Mouse (Mus musculus) gastrocnemius, adult 8-10 months (tissue): ENCODE measurements around the gene Muc3. TPM values are rescaled to one million over a fixed set of nuclear protein-coding genes. Genes with fewer than 3 reads are reported as not detected.

Experiments
- DNase-seq, 2 experiments: peaks; one replicate each; pipeline ENCODE4 v3.0.0; 2022; ENCODE audit warnings: low spot score in 2 of 2
- total RNA-seq, 4 experiments: library from RNA; stranded (reverse); gene quantifications; 2 replicates each; pipeline ENCODE4 v1.2.4; 2022

Muc3 gene
- total RNA-seq, 4 experiments from 2014 or later = not detected

DNA sequence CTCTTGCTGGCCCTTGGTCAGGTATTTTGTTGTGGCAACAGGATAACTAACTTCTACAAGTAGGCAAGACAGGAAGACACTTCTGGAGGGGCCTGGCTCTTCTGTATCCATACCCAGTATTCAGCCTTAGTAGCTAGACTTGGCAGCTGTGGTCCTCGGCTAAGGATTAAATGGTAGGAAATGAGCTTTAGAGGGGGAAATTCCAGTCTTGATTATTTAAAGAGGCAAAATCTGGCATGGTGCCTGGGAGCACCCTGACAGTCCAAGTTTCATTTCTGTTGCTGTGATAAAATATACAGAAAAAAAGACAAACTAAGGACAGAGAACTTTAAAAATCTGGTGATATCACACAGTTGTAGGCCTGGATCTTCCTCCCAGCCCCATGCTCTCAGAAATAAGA is 53.1 kb downstream of the Muc3 start:
- DNase-seq = no peak

DNA sequence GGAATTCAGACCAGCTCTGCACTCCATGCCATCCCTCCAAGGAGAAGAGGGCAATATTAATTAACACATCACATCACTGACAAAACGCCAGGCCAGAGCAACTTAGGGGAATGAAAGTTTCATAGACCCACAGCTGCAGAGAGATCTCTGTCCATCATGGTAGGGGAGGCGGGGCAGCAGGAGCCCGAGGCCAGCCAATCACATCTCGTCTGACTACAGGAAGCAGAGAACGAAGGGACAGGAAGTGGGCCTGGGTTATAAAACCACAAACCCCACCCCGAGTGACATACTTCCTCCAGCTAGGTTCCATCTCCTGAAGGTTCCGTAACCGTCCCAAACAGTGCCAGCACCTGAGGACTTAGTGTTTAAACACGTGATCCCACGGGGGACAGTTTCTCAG is 54.0 kb downstream of the Muc3 start:
- DNase-seq = no peak

DNA sequence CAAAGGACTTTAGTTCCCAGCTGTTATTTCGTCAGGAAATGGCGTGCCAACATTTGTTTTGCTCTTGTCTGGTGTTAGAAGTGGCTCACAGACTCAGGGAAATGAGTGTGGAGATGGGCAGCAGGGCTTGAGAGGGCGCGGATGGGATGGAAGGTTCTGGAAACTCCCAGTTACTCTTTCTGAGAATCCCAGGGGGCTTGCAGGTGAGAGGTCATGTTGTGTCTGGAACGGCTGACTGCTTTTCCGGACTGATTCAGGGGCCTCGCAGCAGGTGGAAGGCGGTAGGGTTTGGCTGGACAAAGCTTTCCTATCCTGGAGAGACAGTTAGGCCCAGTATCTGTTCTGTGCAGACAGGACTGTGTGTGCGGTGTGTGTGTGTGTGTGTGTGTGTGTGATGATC is 55.4 kb downstream of the Muc3 start:
- no peak for DNase-seq

DNA sequence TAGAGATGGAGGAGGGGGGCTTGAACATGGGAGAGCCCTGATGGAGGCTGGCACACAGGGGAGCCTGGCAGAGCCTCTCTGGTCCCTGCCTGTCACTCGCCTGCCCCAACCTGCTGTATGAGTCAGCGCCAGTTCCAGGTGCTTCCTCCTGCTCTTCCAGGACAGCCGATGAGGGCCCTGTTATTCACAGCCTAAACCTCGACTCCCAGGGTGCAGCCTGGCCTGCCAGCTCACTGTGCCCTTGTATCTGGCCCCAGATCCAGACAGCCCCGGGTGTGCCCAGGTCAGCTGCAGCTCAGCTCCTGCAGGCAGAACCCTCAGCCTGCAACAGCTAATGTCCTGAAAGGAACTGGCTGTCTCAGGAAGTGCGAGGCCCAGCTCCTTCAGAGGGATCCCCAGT is 57.6 kb downstream of the Muc3 start:
- DNase-seq = no peak

DNA sequence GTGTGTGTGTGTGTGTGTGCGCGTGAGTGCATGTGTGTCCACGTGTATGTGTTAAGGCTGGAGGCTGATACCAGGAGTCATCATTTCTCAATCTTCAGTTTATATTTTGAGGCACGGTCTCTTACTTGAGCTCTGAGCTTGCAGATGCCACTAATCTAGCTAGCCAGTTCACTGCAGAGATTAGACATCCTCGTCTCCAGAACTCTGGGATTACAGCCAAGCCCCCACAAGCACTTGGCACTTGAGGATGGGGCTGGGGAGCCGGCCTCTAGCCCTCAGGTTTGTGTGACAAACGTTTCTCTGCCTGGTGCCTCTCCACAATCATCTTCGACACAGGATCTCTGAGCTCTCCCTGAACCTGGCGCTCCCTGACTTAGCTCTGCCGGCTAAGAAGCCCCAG is 58.3 kb downstream of the Muc3 start:
- DNase-seq = no peak

DNA sequence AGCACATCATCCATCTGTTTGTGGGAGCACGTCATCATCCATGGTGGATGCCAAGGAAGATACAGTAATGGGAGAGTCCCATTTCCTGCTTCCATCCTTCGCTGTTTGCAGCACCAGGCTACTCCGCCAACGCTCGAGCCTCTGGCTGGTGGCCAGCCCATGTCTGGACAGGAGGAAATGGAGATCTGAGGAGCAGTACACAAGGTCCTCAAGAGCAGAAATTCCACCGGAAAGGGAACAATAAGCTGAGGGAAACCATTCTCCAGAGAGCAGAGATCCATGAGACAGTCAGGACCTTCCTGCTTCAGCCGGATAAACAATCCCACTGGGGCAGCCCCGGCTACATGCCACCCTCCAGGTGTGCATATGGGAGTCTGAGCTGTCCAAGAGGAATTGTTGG is 61.7 kb downstream of the Muc3 start:
- DNase-seq = no peak

DNA sequence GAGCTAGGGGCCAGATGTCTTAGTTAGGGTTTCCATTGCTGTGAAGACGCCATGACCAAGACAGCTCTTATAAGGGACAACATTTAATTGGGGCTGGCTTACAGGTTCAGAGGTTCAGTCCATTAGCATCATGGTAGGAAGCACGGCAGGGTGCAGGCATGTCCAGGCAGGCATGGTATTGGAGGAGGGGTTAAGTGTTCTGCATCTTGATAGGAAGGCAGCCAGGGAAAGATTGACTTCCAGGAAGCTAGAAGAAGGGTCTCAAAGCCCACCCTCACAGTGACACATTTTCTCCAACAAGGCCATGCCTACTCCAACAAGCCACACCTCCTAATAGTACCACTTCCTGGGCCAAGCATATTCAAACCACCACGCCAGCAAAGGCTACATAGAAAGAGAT is 63.4 kb downstream of the Muc3 start:
- DNase-seq = no peak

DNA sequence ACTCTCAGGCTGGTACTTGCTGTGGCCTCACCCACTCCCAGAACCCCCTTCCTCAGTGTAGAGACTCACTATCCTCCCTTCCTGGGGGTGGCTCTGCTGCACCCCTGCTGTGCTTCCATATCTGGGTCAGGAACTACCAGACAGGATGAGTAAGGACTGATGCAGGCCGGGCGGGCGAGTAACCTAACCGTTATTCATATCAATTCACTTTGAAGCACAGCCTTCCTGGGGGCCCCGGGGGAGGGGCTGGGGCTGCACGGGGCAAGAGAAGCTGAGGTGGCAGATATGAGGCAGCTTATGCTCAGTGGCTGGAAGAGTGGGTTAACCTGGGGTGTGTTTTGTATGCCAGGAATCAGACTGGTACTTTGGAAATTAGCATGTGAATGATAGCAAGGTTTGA is 64.1 kb downstream of the Muc3 start:
- DNase-seq = no peak

Other genes with a start within 250 kb of the Muc3 start
- gene Ift22, start 241.2 kb downstream of the Muc3 start, total RNA-seq = 1 to 10 TPM; 4.7 to 6.6 (median 5.5) TPM
- gene Fis1, start 196.0 kb downstream of the Muc3 start, total RNA-seq = 100 to 1,000 TPM; 185 to 202 (median 194) TPM
- 1 to 10 TPM in 3 of 4 experiments, under 1 TPM in 1; 0.99 to 2.0 (median 1.2) TPM for gene Cldn15, start 182.7 kb downstream of the Muc3 start, total RNA-seq
- 10 to 100 TPM; 15.9 to 18.1 (median 17.0) TPM for gene Plod3, start 162.3 kb downstream of the Muc3 start, total RNA-seq
- 10 to 100 TPM; 62.4 to 85.5 (median 72.4) TPM for gene Znhit1, start 161.3 kb downstream of the Muc3 start, total RNA-seq
- gene Vgf, start 122.9 kb downstream of the Muc3 start, total RNA-seq = not detected
- 10 to 100 TPM; 15.4 to 22.0 (median 17.8) TPM for gene Ap1s1, start 103.2 kb downstream of the Muc3 start, total RNA-seq
- gene Serpine1, start 77.1 kb downstream of the Muc3 start, total RNA-seq = 1 to 10 TPM; 1.8 to 7.5 (median 6.2) TPM
- gene Trim56, start 33.1 kb downstream of the Muc3 start, total RNA-seq = 1 to 10 TPM; 6.5 to 9.0 (median 7.8) TPM
- gene Muc3a, start 63.1 kb upstream of the Muc3 start, total RNA-seq = under 1 TPM in 1 of 4 experiments, not detected in 3; 0.22 TPM
- 10 to 100 TPM; 15.8 to 27.7 (median 20.1) TPM for gene Ache, start 138.2 kb upstream of the Muc3 start, total RNA-seq
- gene Ufsp1, start 145.3 kb upstream of the Muc3 start, total RNA-seq = 10 to 100 TPM; 14.6 to 22.7 (median 19.1) TPM
- gene Srrt, start 158.4 kb upstream of the Muc3 start, total RNA-seq = 10 to 100 TPM; 30.0 to 37.2 (median 34.0) TPM
- gene Trip6, start 165.1 kb upstream of the Muc3 start, total RNA-seq = 1 to 10 TPM; 1.4 to 3.9 (median 2.1) TPM
- gene Slc12a9, start 184.3 kb upstream of the Muc3 start, total RNA-seq = 1 to 10 TPM; 1.7 to 3.6 (median 1.9) TPM
- gene Ephb4, start 200.8 kb upstream of the Muc3 start, total RNA-seq = 10 to 100 TPM in 1 of 4 experiments, 1 to 10 TPM in 3; 6.9 to 10.7 (median 8.6) TPM